Comparison of ENCODE assay signal across 15 mouse cellular contexts in genomic region chr7:34618141-34618890, GRCm38 (mm10). TPM values are rescaled to one million over a fixed set of nuclear protein-coding genes. Genes with fewer than 3 reads are reported as not detected.
"Had no signal": no experiment of that assay in that cellular context is flagged by ENCODE, and none has a peak within 500 bp of the region (broad histone marks: within the 10 kb centered on the region; RNA-seq: fewer than 3 reads in every experiment).

No protein-coding gene starts in this region.

- ATAC-seq: forebrain, postnatal 0 days; hindbrain, embryonic 16.5 days; inflammation-experienced regulatory T-cells, adult 6 months; intestine, embryonic 15.5 days; intestine, postnatal 0 days had no signal

- DNase-seq: forebrain, postnatal 0 days; heart, postnatal 10 days; heart, postnatal 4 days; kidney, adult 18-20 months; kidney, adult 8-10 months; kidney, postnatal 10 days; kidney, postnatal 25 days; kidney, postnatal 4 days; liver; liver, embryonic 13.5 days had no signal

RNA-seq across cellular contexts. Expression of gene Kctd15, which starts 38.2 kb away (rescaled TPM):
- total RNA-seq: granulocyte monocyte progenitor cell, adult 5-6 weeks had no signal
